Mouse (Mus musculus): ENCODE results near the gene C5ar1.

GRCm38 (mm10) chr7:16207496-16207895, 51.8 kb downstream of the C5ar1 start:
- TF ChIP-seq GATA1 (IDR thresholded peaks at IDR 0.05; ENCODE audit: borderline replicate concordance, low read length) (no peak), FLI1 (IDR thresholded peaks at IDR 0.05; ENCODE audit: low read length) (no peak)
